Mouse (Mus musculus): ENCODE measurements around the gene Tenm2.

The Tenm2 gene

GRCm38 (mm10) chr11:36697021-36697639, 538.6 kb downstream of the Tenm2 start:
- intact Hi-C loops (cut with DNase I) = no loop called here

GRCm38 (mm10) chr11:36694810-36695209, 541.0 kb downstream of the Tenm2 start:
- intact Hi-C loops (cut with DNase I) = no loop called here

GRCm38 (mm10) chr11:36692637-36693036, 543.1 kb downstream of the Tenm2 start:
- intact Hi-C loops (cut with DNase I) = no loop called here

DNA sequence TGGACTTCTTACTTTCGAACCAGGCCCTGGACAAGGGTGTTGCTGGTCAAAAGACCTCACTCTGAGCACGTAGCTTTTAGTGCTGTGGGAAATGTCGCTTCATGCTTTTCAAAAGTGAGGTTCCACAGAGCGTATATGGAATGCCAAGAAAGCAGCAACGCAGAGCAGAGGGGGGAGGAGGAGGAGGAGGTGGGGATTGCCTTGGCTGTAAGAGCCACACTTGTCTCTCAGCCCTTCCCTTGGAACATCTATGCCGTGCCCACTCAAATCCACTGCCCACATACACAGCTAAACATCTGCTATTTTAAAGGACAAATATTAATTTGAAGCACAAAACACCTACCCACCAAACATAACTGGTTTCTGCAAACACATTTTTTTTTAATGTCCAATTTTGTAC, 544.9 kb downstream of the Tenm2 start:
- intact Hi-C loops (cut with DNase I) = no loop called here

GRCm38 (mm10) chr11:36686253-36686652, 549.5 kb downstream of the Tenm2 start:
- intact Hi-C loops (cut with DNase I) = no loop called here

DNA sequence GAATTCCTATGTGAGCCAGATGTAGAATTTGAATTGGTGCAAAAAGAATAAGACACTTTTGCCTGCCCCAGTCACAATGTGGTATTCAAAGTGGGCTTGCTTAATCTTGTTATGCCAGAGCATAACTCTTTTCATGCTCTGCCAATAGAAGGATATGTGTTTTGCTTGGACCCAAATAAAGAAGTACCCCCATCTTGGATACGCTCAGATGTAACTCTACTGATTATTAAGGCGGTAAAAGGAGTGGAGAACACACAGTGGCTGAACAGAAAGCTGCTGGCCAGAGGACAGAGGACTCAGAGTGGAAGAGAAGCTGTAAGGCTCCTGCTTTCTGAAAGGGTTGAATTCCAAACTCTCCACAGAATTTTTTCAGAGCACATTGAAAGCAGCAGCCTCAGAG, 556.4 kb downstream of the Tenm2 start:
- intact Hi-C loops (cut with DNase I) = no loop called here

GRCm38 (mm10) chr11:36678542-36678941, 557.2 kb downstream of the Tenm2 start:
- intact Hi-C loops (cut with DNase I) = no loop called here

- intact Hi-C loops (cut with DNase I) = no loop called here
Measured at GRCm38 (mm10) chr11:36678057-36678396, 557.7 kb downstream of the Tenm2 start.

DNA sequence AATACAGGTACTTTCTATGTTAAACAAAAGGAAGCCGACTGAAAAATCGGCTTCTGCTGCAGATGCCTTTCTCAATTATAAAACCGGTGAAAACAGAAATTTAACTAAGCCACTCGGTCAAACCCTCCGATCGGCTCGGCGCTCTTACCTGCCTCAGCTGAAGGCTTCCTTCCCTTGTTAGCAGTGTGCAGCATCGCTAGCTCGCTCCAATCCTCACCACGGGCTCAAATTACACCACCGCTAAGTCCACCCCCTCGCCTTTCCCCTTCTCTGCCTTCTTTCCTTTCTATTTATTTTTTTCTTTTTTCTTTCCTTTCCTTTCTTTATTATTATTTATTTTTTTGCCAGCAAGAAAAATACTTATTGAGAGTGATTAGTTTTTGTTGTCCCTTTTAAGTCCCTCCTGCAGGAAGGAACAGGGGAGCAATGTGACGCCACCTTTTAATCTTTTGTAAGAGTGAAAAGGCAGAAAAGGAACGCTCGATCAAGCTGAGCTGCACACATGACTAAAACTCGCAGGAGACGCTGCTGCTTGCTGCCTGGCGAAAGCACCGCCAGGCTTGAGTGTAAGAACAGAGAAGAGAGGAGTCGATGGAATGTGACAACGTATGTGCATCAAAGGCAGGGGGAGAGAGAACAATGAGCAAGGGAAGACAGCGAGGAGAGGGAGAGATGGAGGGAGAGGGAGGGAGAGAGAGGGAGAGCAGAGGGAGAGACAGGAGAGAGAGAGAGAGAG, 558.3 kb downstream of the Tenm2 start:
- intact Hi-C loops (cut with DNase I) = no loop called here

- intact Hi-C loops (cut with DNase I) = no loop called here
Measured at GRCm38 (mm10) chr11:36676446-36677284, 559.1 kb downstream of the Tenm2 start.

- intact Hi-C loops (cut with DNase I) = no loop called here
Measured at GRCm38 (mm10) chr11:36674902-36675422, 560.8 kb downstream of the Tenm2 start.

- intact Hi-C loops (cut with DNase I) = no loop called here
Measured at GRCm38 (mm10) chr11:36674141-36674540, 561.6 kb downstream of the Tenm2 start.

DNA sequence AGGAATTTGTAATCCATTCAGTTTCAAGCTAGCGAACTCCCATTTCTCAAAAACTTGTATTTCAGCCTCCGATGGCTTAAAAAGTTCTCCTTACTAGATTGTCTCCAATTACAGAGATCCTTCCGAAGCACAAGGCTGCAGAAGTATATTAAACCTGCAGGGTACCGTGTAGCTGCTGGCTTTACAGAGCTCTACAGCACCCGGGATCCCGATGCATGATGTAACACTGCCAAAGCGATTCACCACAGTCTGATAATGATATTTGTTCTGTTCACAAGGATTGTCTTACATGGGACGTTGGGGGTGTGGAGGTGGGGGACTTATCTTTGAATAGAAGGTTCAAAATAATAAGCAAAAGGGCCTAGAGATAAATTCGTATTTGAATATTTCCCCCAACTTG, 564.6 kb downstream of the Tenm2 start:
- intact Hi-C loops (cut with DNase I) = no loop called here

DNA sequence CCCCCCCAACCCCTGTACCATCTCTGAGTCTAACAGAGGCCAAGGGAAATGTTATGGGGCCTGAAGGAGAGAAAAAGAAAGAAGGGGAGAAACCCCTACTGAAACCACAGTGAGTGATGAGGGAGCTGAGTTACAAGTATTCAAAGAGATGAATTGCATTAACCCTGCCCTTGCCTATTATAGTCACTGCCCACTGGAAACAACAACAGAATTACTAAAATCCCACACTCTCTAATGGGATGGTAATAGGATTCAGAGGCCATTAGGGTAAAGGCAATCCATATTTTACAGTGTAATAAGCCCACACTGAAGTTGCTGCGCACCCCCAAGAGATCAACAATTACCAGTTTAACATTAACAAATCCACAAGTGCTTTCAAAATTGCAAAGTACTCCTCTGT, 571.7 kb downstream of the Tenm2 start:
- intact Hi-C loops (cut with DNase I) = no loop called here

DNA sequence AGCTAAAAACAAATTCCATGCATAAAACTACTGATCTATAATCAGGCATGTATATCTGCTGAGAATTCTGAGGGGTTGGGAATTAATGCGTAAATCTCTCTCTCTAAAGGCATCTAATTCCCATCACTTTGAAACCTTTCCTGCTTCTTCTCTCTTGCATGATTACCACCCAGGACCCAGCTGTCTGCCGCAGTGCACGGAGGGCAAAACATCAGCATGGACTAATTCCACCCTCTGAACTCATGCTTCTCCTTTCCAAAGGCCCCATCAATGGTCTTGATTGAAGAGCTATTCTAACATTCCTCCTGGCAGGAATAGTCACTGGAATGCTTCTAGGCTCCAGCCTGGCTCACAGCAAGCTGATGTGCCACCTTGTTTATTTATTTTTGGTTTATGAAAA, 572.2 kb downstream of the Tenm2 start:
- intact Hi-C loops (cut with DNase I) = no loop called here

DNA sequence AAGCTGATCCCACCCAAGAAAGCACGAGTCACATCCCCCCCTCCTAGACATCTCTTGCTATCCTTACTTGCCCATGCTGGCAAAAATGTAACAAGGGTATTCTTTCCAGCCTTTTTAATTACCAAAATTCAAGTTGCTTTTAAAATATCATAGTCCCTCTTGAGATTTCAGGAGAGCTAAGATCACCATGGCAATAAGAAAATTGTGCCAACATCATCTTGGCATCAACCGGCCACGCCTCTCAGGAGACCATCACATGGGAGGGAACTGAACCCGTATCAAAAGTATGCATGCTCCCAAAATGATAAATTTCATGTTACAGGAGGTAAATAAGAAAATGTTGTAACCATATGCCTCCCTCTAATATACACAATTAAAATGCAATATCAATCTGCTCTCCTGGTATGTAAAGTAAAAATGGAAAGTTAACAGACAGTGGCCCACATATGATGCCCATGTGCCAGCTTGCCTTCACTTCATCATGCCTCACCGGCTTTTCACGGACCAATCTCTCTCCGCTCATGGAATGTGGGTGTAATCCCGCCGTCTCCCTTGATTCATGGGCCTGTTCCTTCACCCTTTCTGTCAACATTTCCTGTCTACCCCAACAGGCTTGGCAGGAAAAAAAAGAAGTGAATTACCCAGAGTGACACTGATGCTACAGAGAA, 582.0 kb downstream of the Tenm2 start:
- intact Hi-C loops (cut with DNase I) = no loop called here

- intact Hi-C loops (cut with DNase I) = no loop called here
Measured at GRCm38 (mm10) chr11:36647179-36647578, 588.6 kb downstream of the Tenm2 start.

- intact Hi-C loops (cut with DNase I) = no loop called here
Measured at GRCm38 (mm10) chr11:36635082-36635481, 600.7 kb downstream of the Tenm2 start.

- intact Hi-C loops (cut with DNase I) = no loop called here
Measured at GRCm38 (mm10) chr11:36632201-36632600, 603.6 kb downstream of the Tenm2 start.

GRCm38 (mm10) chr11:36613807-36614206, 622.0 kb downstream of the Tenm2 start:
- intact Hi-C loops (cut with DNase I) = no loop called here

- intact Hi-C loops (cut with DNase I) = no loop called here
Measured at GRCm38 (mm10) chr11:36604815-36605382, 630.9 kb downstream of the Tenm2 start.

Data from adrenal gland (tissue).